Mouse (Mus musculus): ENCODE results near the gene Slc25a44. TPM values are rescaled to one million over a fixed set of nuclear protein-coding genes. Genes with fewer than 3 reads are reported as not detected.

Gene Slc25a44
- polyA plus RNA-seq, 1 experiment from 2014 or later: 18.3 TPM

DNA sequence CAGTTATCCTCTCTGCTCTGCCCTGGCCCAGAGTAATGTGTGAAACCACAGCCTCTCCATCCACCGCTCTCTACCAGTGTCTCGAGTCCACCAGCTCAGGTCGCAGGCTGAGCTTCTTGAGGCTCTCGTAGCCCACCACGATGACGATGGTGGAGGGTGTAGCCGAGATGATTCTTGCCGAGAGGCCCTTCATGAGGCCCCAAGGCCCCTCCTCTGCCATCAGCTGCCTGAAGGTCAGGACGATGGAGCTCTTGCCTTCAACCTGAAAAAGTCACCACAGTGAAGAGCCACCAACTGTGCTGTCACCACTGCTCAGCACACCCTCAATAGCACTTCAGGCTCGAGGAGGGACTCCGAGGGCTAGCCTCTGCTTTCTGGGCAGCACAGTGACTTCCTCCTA is 12.3 kb downstream of the Slc25a44 start:
- Histone ChIP-seq H3K36me3 (ENCODE audit: insufficient read depth) (peaks cover 48% of the 10 kb centered on the region), H3K9me3 (ENCODE audit: low read depth, low read length) (no peaks in the 10 kb centered on the region), H3K9ac (no peak overlapping the region), H3K4me2 (no peak overlapping the region), H3K27me3 (ENCODE audit: insufficient read depth, low read length) (no peaks in the 10 kb centered on the region), H3K4me3 (ENCODE audit: low read depth, low read length) (no peak overlapping the region), H3K27ac (ENCODE audit: low read depth) (no peak overlapping the region), H3K4me1 (ENCODE audit: insufficient read depth) (no peaks in the 10 kb centered on the region)
- DNase-seq (no peak), ATAC-seq (ENCODE audit: insufficient read depth) (no peak)
- WGBS: 87% methylated on average over 11 of the region's 11 CpGs
- TF ChIP-seq CTCF (IDR thresholded peaks at IDR 0.05; ENCODE audit: low read depth): no peak

GRCm38 (mm10) chr3:88411681-88412080 is 13.3 kb downstream of the Slc25a44 start:
- 88% methylated on average over 4 of the region's 4 CpGs for WGBS
- no peak overlapping the region for H3K4me2 ChIP-seq
- no peak overlapping the region for H3K4me3 ChIP-seq (ENCODE audit: low read depth, low read length)
- no peaks in the 10 kb centered on the region for H3K9me3 ChIP-seq (ENCODE audit: low read depth, low read length)
- no peak for ATAC-seq (ENCODE audit: insufficient read depth)
- no peak for TF ChIP-seq CTCF (IDR thresholded peaks at IDR 0.05; ENCODE audit: low read depth)
- peaks cover 40% of the 10 kb centered on the region for H3K36me3 ChIP-seq (ENCODE audit: insufficient read depth)
- no peak overlapping the region for H3K9ac ChIP-seq
- H3K27me3 ChIP-seq (ENCODE audit: insufficient read depth, low read length): no peaks in the 10 kb centered on the region
- DNase-seq: no peak
- no peak overlapping the region for H3K27ac ChIP-seq (ENCODE audit: low read depth)
- H3K4me1 ChIP-seq (ENCODE audit: insufficient read depth): no peaks in the 10 kb centered on the region

GRCm38 (mm10) chr3:88410645-88411031 is 14.3 kb downstream of the Slc25a44 start:
- Histone ChIP-seq H3K4me1 (ENCODE audit: insufficient read depth) (no peaks in the 10 kb centered on the region), H3K27me3 (ENCODE audit: insufficient read depth, low read length) (no peaks in the 10 kb centered on the region), H3K27ac (ENCODE audit: low read depth) (peak overlapping the region; percentile 97), H3K4me3 (ENCODE audit: low read depth, low read length) (peak overlapping the region; percentile 74), H3K4me2 (peak overlapping the region; percentile 85), H3K36me3 (ENCODE audit: insufficient read depth) (peaks cover 36% of the 10 kb centered on the region), H3K9me3 (ENCODE audit: low read depth, low read length) (no peaks in the 10 kb centered on the region), H3K9ac (peak overlapping the region; percentile 86)
- no peak for ATAC-seq (ENCODE audit: insufficient read depth)
- no peak for TF ChIP-seq CTCF (IDR thresholded peaks at IDR 0.05; ENCODE audit: low read depth)
- no peak for DNase-seq
- 16% methylated on average over 7 of the region's 7 CpGs for WGBS

- Histone ChIP-seq H3K4me3 (ENCODE audit: low read depth, low read length) (peak within 1 kb of the TSS; percentile 74), H3K4me2 (peak within 1 kb of the TSS; percentile 85), H3K4me1 (ENCODE audit: insufficient read depth) (no peaks in the 10 kb centered on the region), H3K36me3 (ENCODE audit: insufficient read depth) (peaks cover 32% of the 10 kb centered on the region), H3K9ac (peak within 1 kb of the TSS; percentile 86), H3K9me3 (ENCODE audit: low read depth, low read length) (no peaks in the 10 kb centered on the region), H3K27ac (ENCODE audit: low read depth) (peak within 1 kb of the TSS; percentile 97), H3K27me3 (ENCODE audit: insufficient read depth, low read length) (no peaks in the 10 kb centered on the region)
- WGBS: under 1% methylated on average over 54 of the region's 54 CpGs
- peak; percentile 96 for DNase-seq
- TF ChIP-seq CTCF (IDR thresholded peaks at IDR 0.05; ENCODE audit: low read depth): no peak
- ATAC-seq (ENCODE audit: insufficient read depth): peak; percentile 91
Observed at GRCm38 (mm10) chr3:88409741-88410644, 14.9 kb downstream of the Slc25a44 start, which contains the start of gene Pmf1. Gene Pmf1, minus strand, starts transcription at chr3:88410331.

DNA sequence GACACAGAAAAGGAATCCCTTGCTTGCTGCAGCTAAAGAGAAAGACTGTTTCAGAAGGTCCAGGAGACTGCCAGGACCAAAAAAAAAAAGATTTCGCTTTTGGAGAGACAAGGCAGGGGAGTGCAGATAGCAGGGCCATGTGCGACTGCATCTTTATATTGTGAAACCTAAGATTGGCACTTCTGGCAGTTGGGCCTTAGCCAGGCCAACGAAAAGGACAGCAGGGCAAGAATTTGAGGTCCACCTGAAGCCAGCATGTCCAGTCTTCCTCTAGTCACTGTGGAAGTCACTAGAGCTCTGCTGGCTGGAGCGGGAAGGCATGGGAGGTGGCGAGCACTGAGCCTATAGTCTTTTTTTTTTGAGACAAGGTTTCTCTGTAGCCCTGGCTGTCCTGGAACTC is 16.0 kb downstream of the Slc25a44 start:
- no peaks in the 10 kb centered on the region for H3K4me1 ChIP-seq (ENCODE audit: insufficient read depth)
- peak overlapping the region; percentile 86 for H3K9ac ChIP-seq
- peak overlapping the region; percentile 85 for H3K4me2 ChIP-seq
- H3K27me3 ChIP-seq (ENCODE audit: insufficient read depth, low read length): no peaks in the 10 kb centered on the region
- H3K9me3 ChIP-seq (ENCODE audit: low read depth, low read length): no peaks in the 10 kb centered on the region
- ATAC-seq (ENCODE audit: insufficient read depth) (no peak), DNase-seq (no peak)
- WGBS: 36% methylated on average over 5 of the region's 5 CpGs
- peak overlapping the region; percentile 97; the same call in 1 of the 2 replicates for H3K27ac ChIP-seq (ENCODE audit: low read depth)
- TF ChIP-seq CTCF (IDR thresholded peaks at IDR 0.05; ENCODE audit: low read depth): no peak
- peaks cover 29% of the 10 kb centered on the region for H3K36me3 ChIP-seq (ENCODE audit: insufficient read depth)
- peak overlapping the region; percentile 74 for H3K4me3 ChIP-seq (ENCODE audit: low read depth, low read length)

DNA sequence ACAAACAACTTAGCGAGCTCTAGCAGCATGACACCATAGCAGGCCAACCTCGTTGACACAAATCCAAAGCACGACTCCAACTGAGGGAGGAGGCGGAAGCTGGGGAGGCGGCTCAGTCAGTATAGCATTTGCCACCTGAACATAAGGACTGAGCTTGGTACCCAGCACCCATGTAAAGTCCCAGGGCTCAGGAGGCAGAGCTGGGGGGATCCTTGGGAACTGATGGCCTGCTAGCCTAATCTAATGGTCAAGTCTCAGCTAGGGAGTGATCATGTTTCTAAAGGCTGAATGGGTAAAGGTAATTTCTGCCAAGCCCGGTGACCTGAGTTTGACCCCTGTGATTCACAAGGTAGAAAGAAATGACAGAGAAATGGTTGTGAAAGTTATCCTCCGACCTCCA is 17.4 kb downstream of the Slc25a44 start:
- H3K36me3 ChIP-seq (ENCODE audit: insufficient read depth): peaks cover 32% of the 10 kb centered on the region
- H3K4me3 ChIP-seq (ENCODE audit: low read depth, low read length): no peak overlapping the region
- no peak for DNase-seq
- no peaks in the 10 kb centered on the region for H3K9me3 ChIP-seq (ENCODE audit: low read depth, low read length)
- no peaks in the 10 kb centered on the region for H3K27me3 ChIP-seq (ENCODE audit: insufficient read depth, low read length)
- no peak overlapping the region for H3K9ac ChIP-seq
- no peak for ATAC-seq (ENCODE audit: insufficient read depth)
- H3K4me1 ChIP-seq (ENCODE audit: insufficient read depth): no peaks in the 10 kb centered on the region
- no peak overlapping the region for H3K27ac ChIP-seq (ENCODE audit: low read depth)
- H3K4me2 ChIP-seq: no peak overlapping the region; the same call in 1 of the 2 replicates
- no peak for TF ChIP-seq CTCF (IDR thresholded peaks at IDR 0.05; ENCODE audit: low read depth)
- 52% methylated on average over 7 of the region's 7 CpGs for WGBS

GRCm38 (mm10) chr3:88407090-88407489 is 17.8 kb downstream of the Slc25a44 start:
- Histone ChIP-seq H3K9ac (peak overlapping the region; percentile 3; the same call in 1 of the 2 replicates), H3K27ac (ENCODE audit: low read depth) (no peak overlapping the region), H3K36me3 (ENCODE audit: insufficient read depth) (peaks cover 28% of the 10 kb centered on the region), H3K4me2 (peak overlapping the region; percentile 5; the same call in 1 of the 2 replicates), H3K27me3 (ENCODE audit: insufficient read depth, low read length) (no peaks in the 10 kb centered on the region), H3K9me3 (ENCODE audit: low read depth, low read length) (no peaks in the 10 kb centered on the region), H3K4me1 (ENCODE audit: insufficient read depth) (no peaks in the 10 kb centered on the region), H3K4me3 (ENCODE audit: low read depth, low read length) (no peak overlapping the region)
- peak; percentile 22; the same call in 1 of the 2 replicates for ATAC-seq (ENCODE audit: insufficient read depth)
- peak; percentile 94 for TF ChIP-seq CTCF (IDR thresholded peaks at IDR 0.05; ENCODE audit: low read depth)
- WGBS: 0% methylated on average over 2 of the region's 2 CpGs
- peak; percentile 95 for DNase-seq
